Mouse (Mus musculus): Measurements from ENCODE around the gene Tent4a. TPM values are rescaled to one million over a fixed set of nuclear protein-coding genes. Genes with fewer than 3 reads are reported as not detected.

The Tent4a gene
- polyA plus RNA-seq, 1 experiment = 1.1 TPM

- TF ChIP-seq GATA1 (IDR thresholded peaks at IDR 0.05; ENCODE audit: low read length) = no peak
- no peak for TF ChIP-seq TAL1 (IDR thresholded peaks at IDR 0.05; ENCODE audit: low read length)
- no peaks in the 10 kb centered on the region for H3K4me1 ChIP-seq (ENCODE audit: control insufficient read depth)
- H3K4me3 ChIP-seq (replicated peaks) = no peak overlapping the region
- peaks cover 38% of the 10 kb centered on the region for H3K27me3 ChIP-seq (ENCODE audit: control insufficient read depth)
- H3K36me3 ChIP-seq (ENCODE audit: control insufficient read depth) = no peaks in the 10 kb centered on the region
- H3K9me3 ChIP-seq (ENCODE audit: control insufficient read depth, low read length) = no peaks in the 10 kb centered on the region
Measured at GRCm38 (mm10) chr13:69478703-69479102, 55.7 kb downstream of the Tent4a start.

GRCm38 (mm10) chr13:69460635-69461465 lies 73.6 kb downstream of the Tent4a start:
- TF ChIP-seq GATA1 (IDR thresholded peaks at IDR 0.05; ENCODE audit: low read length) = no peak
- TF ChIP-seq TAL1 (IDR thresholded peaks at IDR 0.05; ENCODE audit: low read length) = no peak
- Histone ChIP-seq H3K4me1 (ENCODE audit: control insufficient read depth) (no peaks in the 10 kb centered on the region), H3K36me3 (ENCODE audit: control insufficient read depth) (no peaks in the 10 kb centered on the region), H3K27me3 (ENCODE audit: control insufficient read depth) (no peaks in the 10 kb centered on the region), H3K9me3 (ENCODE audit: control insufficient read depth, low read length) (no peaks in the 10 kb centered on the region), H3K4me3 (replicated peaks) (no peak overlapping the region)

DNA sequence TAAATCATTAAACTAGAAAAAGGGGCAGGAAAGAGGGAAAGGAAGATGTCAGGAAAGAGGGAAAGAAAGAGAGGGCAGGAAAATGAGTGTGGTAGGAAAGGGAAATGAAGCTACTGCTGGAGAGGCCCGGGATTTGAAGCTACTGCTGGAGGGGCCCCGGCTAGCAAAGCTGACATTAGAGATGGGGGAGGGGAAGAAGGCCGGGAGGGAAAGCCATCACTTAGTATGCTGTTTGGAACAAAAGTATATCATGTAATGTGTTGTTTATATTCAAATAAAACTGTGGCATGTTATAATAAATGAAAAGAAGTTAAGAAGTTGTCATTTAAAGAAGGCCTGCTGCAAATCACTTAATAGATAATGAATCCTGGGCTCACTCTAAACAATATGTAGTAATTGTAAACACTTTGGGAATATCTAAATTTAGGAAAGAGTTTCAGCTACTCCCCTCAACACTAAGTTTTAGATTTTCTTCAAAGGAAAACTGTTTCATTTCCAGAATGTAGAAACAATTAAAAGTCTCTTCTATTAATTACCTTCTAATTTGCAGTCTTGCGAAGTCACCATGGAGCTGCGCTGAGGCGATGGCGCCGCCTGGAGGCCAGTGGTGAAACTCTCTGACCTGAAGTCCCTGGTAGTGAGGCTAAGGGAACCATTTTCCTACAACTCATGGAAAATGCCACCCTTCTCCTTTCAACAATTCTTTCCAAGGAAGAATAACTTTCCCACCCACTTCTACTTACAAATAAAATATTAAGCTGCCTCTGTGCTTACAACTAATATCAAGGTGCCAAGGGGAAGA lies 74.6 kb downstream of the Tent4a start:
- H3K36me3 ChIP-seq (ENCODE audit: control insufficient read depth) = no peaks in the 10 kb centered on the region
- no peaks in the 10 kb centered on the region for H3K4me1 ChIP-seq (ENCODE audit: control insufficient read depth)
- TF ChIP-seq TAL1 (IDR thresholded peaks at IDR 0.05; ENCODE audit: low read length) (no peak), GATA1 (IDR thresholded peaks at IDR 0.05; ENCODE audit: low read length) (no peak)
- H3K9me3 ChIP-seq (ENCODE audit: control insufficient read depth, low read length) = no peaks in the 10 kb centered on the region
- no peak overlapping the region for H3K4me3 ChIP-seq (replicated peaks)
- no peaks in the 10 kb centered on the region for H3K27me3 ChIP-seq (ENCODE audit: control insufficient read depth)

- TF ChIP-seq GATA1 (IDR thresholded peaks at IDR 0.05; ENCODE audit: low read length) = no peak
- TF ChIP-seq TAL1 (IDR thresholded peaks at IDR 0.05; ENCODE audit: low read length) = no peak
- no peaks in the 10 kb centered on the region for H3K9me3 ChIP-seq (ENCODE audit: control insufficient read depth, low read length)
- no peaks in the 10 kb centered on the region for H3K27me3 ChIP-seq (ENCODE audit: control insufficient read depth)
- H3K4me3 ChIP-seq (replicated peaks) = no peak overlapping the region
- H3K36me3 ChIP-seq (ENCODE audit: control insufficient read depth) = no peaks in the 10 kb centered on the region
- H3K4me1 ChIP-seq (ENCODE audit: control insufficient read depth) = no peaks in the 10 kb centered on the region
Measured at GRCm38 (mm10) chr13:69458891-69459290, 75.5 kb downstream of the Tent4a start.

GRCm38 (mm10) chr13:69458461-69458860 lies 76.0 kb downstream of the Tent4a start:
- no peak overlapping the region for H3K4me3 ChIP-seq (replicated peaks)
- H3K27me3 ChIP-seq (ENCODE audit: control insufficient read depth) = no peaks in the 10 kb centered on the region
- H3K36me3 ChIP-seq (ENCODE audit: control insufficient read depth) = no peaks in the 10 kb centered on the region
- no peaks in the 10 kb centered on the region for H3K9me3 ChIP-seq (ENCODE audit: control insufficient read depth, low read length)
- H3K4me1 ChIP-seq (ENCODE audit: control insufficient read depth) = no peaks in the 10 kb centered on the region
- TF ChIP-seq TAL1 (IDR thresholded peaks at IDR 0.05; ENCODE audit: low read length) (no peak), GATA1 (IDR thresholded peaks at IDR 0.05; ENCODE audit: low read length) (no peak)

DNA sequence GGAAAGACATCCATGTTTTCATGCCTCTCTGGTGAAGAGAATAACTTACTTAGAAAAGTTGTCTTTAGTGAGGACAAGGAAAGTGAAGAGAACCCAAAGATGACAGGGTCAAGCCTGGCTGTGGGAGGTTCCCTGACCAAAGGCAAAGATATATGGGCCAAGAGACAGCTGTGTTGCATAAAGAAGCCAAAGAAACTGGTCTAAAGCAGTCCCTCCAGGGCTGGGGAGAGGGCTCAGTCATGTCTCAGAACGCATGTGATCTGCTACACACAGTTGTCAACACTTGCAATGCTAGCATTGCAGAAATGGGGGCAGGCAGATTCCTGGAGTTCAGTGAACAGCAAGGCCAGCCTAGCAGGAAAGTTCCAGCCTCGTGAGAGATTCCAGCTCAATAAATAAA lies 77.3 kb downstream of the Tent4a start:
- no peak for TF ChIP-seq GATA1 (IDR thresholded peaks at IDR 0.05; ENCODE audit: low read length)
- no peak for TF ChIP-seq TAL1 (IDR thresholded peaks at IDR 0.05; ENCODE audit: low read length)
- H3K36me3 ChIP-seq (ENCODE audit: control insufficient read depth) = no peaks in the 10 kb centered on the region
- no peak overlapping the region for H3K4me3 ChIP-seq (replicated peaks)
- H3K27me3 ChIP-seq (ENCODE audit: control insufficient read depth) = no peaks in the 10 kb centered on the region
- H3K9me3 ChIP-seq (ENCODE audit: control insufficient read depth, low read length) = no peaks in the 10 kb centered on the region
- no peaks in the 10 kb centered on the region for H3K4me1 ChIP-seq (ENCODE audit: control insufficient read depth)

DNA sequence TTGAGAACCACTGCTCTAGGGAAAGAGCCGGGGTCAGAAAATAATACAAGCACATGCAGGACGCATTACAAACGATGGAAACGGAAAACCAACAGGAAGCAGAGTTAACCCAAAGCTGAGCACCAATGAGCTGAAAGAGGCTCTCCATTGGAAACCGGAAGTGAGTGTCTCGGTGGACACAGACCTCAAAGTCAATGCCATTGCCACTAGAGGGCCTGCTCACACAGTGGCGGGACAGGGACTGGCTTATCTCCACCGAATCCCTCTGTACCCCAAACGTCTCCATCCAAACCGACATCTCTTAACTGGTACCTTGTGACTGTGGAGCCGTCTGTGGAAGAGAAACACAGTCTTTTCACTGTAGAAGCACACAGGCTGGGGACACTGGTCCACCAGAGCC lies 77.8 kb downstream of the Tent4a start:
- H3K4me3 ChIP-seq (replicated peaks) = no peak overlapping the region
- H3K36me3 ChIP-seq (ENCODE audit: control insufficient read depth) = no peaks in the 10 kb centered on the region
- no peaks in the 10 kb centered on the region for H3K27me3 ChIP-seq (ENCODE audit: control insufficient read depth)
- TF ChIP-seq TAL1 (IDR thresholded peaks at IDR 0.05; ENCODE audit: low read length) (no peak), GATA1 (IDR thresholded peaks at IDR 0.05; ENCODE audit: low read length) (no peak)
- H3K9me3 ChIP-seq (ENCODE audit: control insufficient read depth, low read length) = no peaks in the 10 kb centered on the region
- no peaks in the 10 kb centered on the region for H3K4me1 ChIP-seq (ENCODE audit: control insufficient read depth)

DNA sequence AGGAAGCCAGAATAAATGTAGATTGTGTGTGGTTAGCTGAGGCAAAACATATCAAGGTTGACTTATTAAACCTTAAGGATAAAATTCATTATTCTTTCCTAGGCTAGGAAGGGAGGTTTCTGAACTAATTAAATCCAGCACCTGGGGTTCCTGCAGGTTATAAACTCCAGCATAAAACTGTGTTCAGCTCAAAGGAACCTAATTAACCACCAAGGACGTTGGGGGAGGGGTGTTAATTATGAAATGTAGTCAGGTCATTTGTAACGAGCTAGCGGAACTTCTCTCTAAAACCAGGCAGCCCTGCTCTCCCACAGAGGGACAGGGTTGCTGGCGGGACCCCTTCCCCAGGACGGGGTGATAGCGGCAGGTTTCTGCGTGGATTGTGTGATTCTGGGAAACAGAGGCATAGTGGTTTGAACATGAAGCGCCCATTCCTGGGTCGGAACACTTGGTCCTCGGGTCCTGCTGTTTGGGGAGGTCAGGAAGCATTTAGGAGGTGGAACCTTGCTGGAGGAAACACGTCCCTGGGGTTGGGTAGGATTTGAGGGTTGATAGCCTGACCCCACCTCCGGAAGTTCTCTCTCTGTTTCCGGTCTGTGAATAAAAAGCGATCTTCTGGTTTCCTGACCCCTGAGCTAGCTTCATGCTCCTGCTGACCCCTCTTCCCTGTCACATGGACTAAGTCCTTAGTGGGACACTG lies 78.8 kb downstream of the Tent4a start:
- Histone ChIP-seq H3K36me3 (ENCODE audit: control insufficient read depth) (no peaks in the 10 kb centered on the region), H3K9me3 (ENCODE audit: control insufficient read depth, low read length) (no peaks in the 10 kb centered on the region), H3K4me1 (ENCODE audit: control insufficient read depth) (no peaks in the 10 kb centered on the region), H3K27me3 (ENCODE audit: control insufficient read depth) (no peaks in the 10 kb centered on the region), H3K4me3 (replicated peaks) (no peak overlapping the region)
- TF ChIP-seq TAL1 (IDR thresholded peaks at IDR 0.05; ENCODE audit: low read length) (no peak), GATA1 (IDR thresholded peaks at IDR 0.05; ENCODE audit: low read length) (no peak)

Other genes with a start within 250 kb of the Tent4a start
- 1.6 and 1.8 TPM in 2 replicates for gene Nsun2, start 871 bp downstream of the Tent4a start, polyA plus RNA-seq (2012)
- 0.03 TPM in 2 replicates for gene Srd5a1, start 76.8 kb upstream of the Tent4a start, polyA plus RNA-seq (2012)
- not detected in 2 replicates for gene Ube2ql1, start 205.3 kb upstream of the Tent4a start, polyA plus RNA-seq (2012)